14 mouse cellular contexts compared by ENCODE assay signal in genomic region chr13:92592268-92592785, GRCm38 (mm10). TPM values are rescaled to one million over a fixed set of nuclear protein-coding genes. Genes with fewer than 3 reads are reported as not detected.
DNase-seq lines count a peak whose midpoint lies in the region; ATAC-seq and TF ChIP-seq lines count a peak whose summit lies in the region.
"Had no signal": no experiment of that assay in that cellular context is flagged by ENCODE, and none has a peak within 500 bp of the region (broad histone marks: within the 10 kb centered on the region; RNA-seq: fewer than 3 reads in every experiment).

No protein-coding gene starts in this region.

- no peak overlapping the region for H3K4me3 ChIP-seq in heart, embryonic 10.5 days
- H3K4me3 ChIP-seq in lung, embryonic 14.5 days (ENCODE audit: low read depth, low read length), result no peak overlapping the region
- no peak overlapping the region for H3K4me3 ChIP-seq in lung, adult 2 months (replicated peaks; ENCODE audit: extremely low read depth, low read depth, low read length)
- H3K4me3 ChIP-seq in liver, embryonic 16.5 days (ENCODE audit: low read depth, low read length), result peak overlapping the region; percentile 29; the same call in 1 of the 2 replicates
- H3K4me3 ChIP-seq: embryonic facial prominence, embryonic 15.5 days; gastrocnemius, adult 2 months had no signal

- H3K27ac ChIP-seq in heart, embryonic 10.5 days, result peak overlapping the region; percentile 74
- peak overlapping the region; percentile 79 for H3K27ac ChIP-seq in lung, embryonic 14.5 days (ENCODE audit: low read depth)
- peak overlapping the region; percentile 97 for H3K27ac ChIP-seq in liver, embryonic 16.5 days (ENCODE audit: low read length)
- H3K27ac ChIP-seq: embryonic facial prominence, embryonic 15.5 days; gastrocnemius, adult 2 months had no signal

- no peak for TF ChIP-seq CTCF in lung, embryonic 14.5 days (IDR thresholded peaks at IDR 0.05; ENCODE audit: low read depth)
- TF ChIP-seq CTCF in lung, adult 2 months (IDR thresholded peaks at IDR 0.05; ENCODE audit: insufficient read depth, low read length), result no peak
- no peak for TF ChIP-seq CTCF in brain, embryonic 14.5 days (IDR thresholded peaks at IDR 0.05; ENCODE audit: borderline replicate concordance, extremely low read depth, insufficient read depth, insufficient read length)

- no peak overlapping the region for H3K9ac ChIP-seq in lung, embryonic 14.5 days
- no peak overlapping the region for H3K9ac ChIP-seq in liver, embryonic 16.5 days (ENCODE audit: low read depth, low read length)
- H3K9ac ChIP-seq: embryonic facial prominence, embryonic 15.5 days had no signal

- H3K27me3 ChIP-seq in heart, embryonic 10.5 days (ENCODE audit: insufficient read depth, poor library complexity, severe bottlenecking), result no peaks in the 10 kb centered on the region
- H3K27me3 ChIP-seq in lung, embryonic 14.5 days (ENCODE audit: insufficient read depth, low read length), result no peaks in the 10 kb centered on the region
- H3K27me3 ChIP-seq in liver, embryonic 16.5 days (ENCODE audit: control insufficient read depth, insufficient read depth, low read depth, low read length), result no peaks in the 10 kb centered on the region
- H3K27me3 ChIP-seq: embryonic facial prominence, embryonic 15.5 days had no signal

- DNase-seq in heart, embryonic 10.5 days (ENCODE audit: low spot score), result no peak
- DNase-seq in heart, postnatal 10 days, result no peak
- DNase-seq in lung, embryonic 14.5 days, result no peak
- DNase-seq in lung, adult 2 months, result no peak
- peak; percentile 72 for DNase-seq in brain, embryonic 14.5 days (ENCODE audit: low read depth)
- no peak for DNase-seq in right cerebral cortex, adult 18-20 months
- DNase-seq: cerebellum, adult 11-12 months; thymus, postnatal 14 days had no signal

- intact Hi-C loops in heart, postnatal 10 days (cut with DNase I), result no loop called here

- H3K9me3 ChIP-seq in heart, embryonic 10.5 days, result no peaks in the 10 kb centered on the region
- no peaks in the 10 kb centered on the region for H3K9me3 ChIP-seq in lung, embryonic 14.5 days (ENCODE audit: low read depth, low read length)
- no peaks in the 10 kb centered on the region for H3K9me3 ChIP-seq in liver, embryonic 16.5 days (replicated peaks; ENCODE audit: control insufficient read depth, low read length)
- H3K9me3 ChIP-seq: embryonic facial prominence, embryonic 15.5 days had no signal

- no peak for TF ChIP-seq POLR2A in lung, adult 2 months (IDR thresholded peaks at IDR 0.05; ENCODE audit: borderline replicate concordance, extremely low read depth, low read depth, low read length)
- TF ChIP-seq POLR2A in brain, embryonic 14.5 days (IDR thresholded peaks at IDR 0.05; ENCODE audit: borderline replicate concordance, extremely low read depth, insufficient read depth, insufficient read length, poor library complexity, severe bottlenecking), result no peak

- no peak for ATAC-seq in lung, embryonic 14.5 days (ENCODE audit: insufficient read depth)
- ATAC-seq in liver, embryonic 16.5 days (ENCODE audit: low read depth), result no peak
- ATAC-seq in cerebellum, adult (ENCODE audit: insufficient number of reproducible peaks, low FRiP score, low TSS enrichment), result no peak

- H3K36me3 ChIP-seq in heart, embryonic 10.5 days, result no peaks in the 10 kb centered on the region
- H3K36me3 ChIP-seq in lung, embryonic 14.5 days (ENCODE audit: insufficient read depth), result no peaks in the 10 kb centered on the region
- no peaks in the 10 kb centered on the region for H3K36me3 ChIP-seq in liver, embryonic 16.5 days (ENCODE audit: control insufficient read depth, insufficient read depth)
- H3K36me3 ChIP-seq: embryonic facial prominence, embryonic 15.5 days had no signal

- H3K4me1 ChIP-seq in heart, embryonic 10.5 days, result peaks cover 44% of the 10 kb centered on the region
- peaks cover 20% of the 10 kb centered on the region for H3K4me1 ChIP-seq in lung, embryonic 14.5 days (ENCODE audit: insufficient read depth)
- no peaks in the 10 kb centered on the region for H3K4me1 ChIP-seq in lung, adult 2 months (ENCODE audit: control insufficient read depth, insufficient read depth, low read length)
- H3K4me1 ChIP-seq in liver, embryonic 16.5 days (ENCODE audit: control insufficient read depth, low read depth, low read length), result peaks cover 62% of the 10 kb centered on the region

- 40% methylated on average over 5 of the region's 5 CpGs for WGBS in heart, embryonic 10.5 days
- WGBS in lung, embryonic 14.5 days, result 37% methylated on average over 5 of the region's 5 CpGs
- 69% methylated on average over 5 of the region's 5 CpGs for WGBS in lung, adult 2 months
- WGBS in liver, embryonic 16.5 days (ENCODE audit: insufficient replicate concordance), result 23% methylated on average over 5 of the region's 5 CpGs

- 0 out of 2 replicates have a peak overlapping the region, but pooled peaks have one; percentile 7 for H3K4me2 ChIP-seq in lung, embryonic 14.5 days
- H3K4me2 ChIP-seq in liver, embryonic 16.5 days (ENCODE audit: low read depth, low read length), result peak overlapping the region; percentile 62
- H3K4me2 ChIP-seq: embryonic facial prominence, embryonic 15.5 days had no signal

RNA-seq across cellular contexts. Expression of gene Spz1, which starts 16.4 kb away (rescaled TPM):
- not detected in 2 replicates for polyA plus RNA-seq in heart, embryonic 10.5 days (2016; fragmentation: Nextera tagmentation; extraction: Ambion mirVana)
- not detected for total RNA-seq in heart, postnatal 10 days (2021)
- polyA plus RNA-seq in lung, embryonic 14.5 days (2014; fragmentation: Nextera tagmentation; extraction: Ambion mirVana), result not detected in 2 replicates
- not detected in 2 replicates for polyA plus RNA-seq in lung, adult 2 months (2012; rRNA removed)
- not detected in 2 replicates for polyA plus RNA-seq in brain, embryonic 14.5 days (2012; rRNA removed)
- not detected in 2 replicates for polyA plus RNA-seq in liver, embryonic 16.5 days (2015; fragmentation: Nextera tagmentation; extraction: Ambion mirVana)
- total RNA-seq: adrenal gland, postnatal 14 days; gastrocnemius, adult 2 months; heart, postnatal 4 days had no signal
- polyA plus RNA-seq: embryonic facial prominence, embryonic 15.5 days had no signal

RNA-seq across cellular contexts. Expression of gene Serinc5, which starts 18.6 kb away (rescaled TPM):
- polyA plus RNA-seq in heart, embryonic 10.5 days (2016; fragmentation: Nextera tagmentation; extraction: Ambion mirVana), result 14.7 and 15.4 TPM in 2 replicates
- total RNA-seq in heart, postnatal 10 days (2021), result 10 to 100 TPM; 30.7 to 36.8 TPM
- 22.0 and 22.5 TPM in 2 replicates for polyA plus RNA-seq in lung, embryonic 14.5 days (2014; fragmentation: Nextera tagmentation; extraction: Ambion mirVana)
- polyA plus RNA-seq in lung, adult 2 months (2012; rRNA removed), result 28.4 and 38.3 TPM in 2 replicates
- 31.7 and 34.8 TPM in 2 replicates for polyA plus RNA-seq in brain, embryonic 14.5 days (2012; rRNA removed)
- 21.5 and 21.7 TPM in 2 replicates for polyA plus RNA-seq in liver, embryonic 16.5 days (2015; fragmentation: Nextera tagmentation; extraction: Ambion mirVana)
